Mouse (Mus musculus): ENCODE measurements around the gene Cacna1d. TPM values are rescaled to one million over a fixed set of nuclear protein-coding genes. Genes with fewer than 3 reads are reported as not detected.

The Cacna1d gene
- polyA plus RNA-seq, 1 experiment from 2014 or later: 10.1 TPM

DNA sequence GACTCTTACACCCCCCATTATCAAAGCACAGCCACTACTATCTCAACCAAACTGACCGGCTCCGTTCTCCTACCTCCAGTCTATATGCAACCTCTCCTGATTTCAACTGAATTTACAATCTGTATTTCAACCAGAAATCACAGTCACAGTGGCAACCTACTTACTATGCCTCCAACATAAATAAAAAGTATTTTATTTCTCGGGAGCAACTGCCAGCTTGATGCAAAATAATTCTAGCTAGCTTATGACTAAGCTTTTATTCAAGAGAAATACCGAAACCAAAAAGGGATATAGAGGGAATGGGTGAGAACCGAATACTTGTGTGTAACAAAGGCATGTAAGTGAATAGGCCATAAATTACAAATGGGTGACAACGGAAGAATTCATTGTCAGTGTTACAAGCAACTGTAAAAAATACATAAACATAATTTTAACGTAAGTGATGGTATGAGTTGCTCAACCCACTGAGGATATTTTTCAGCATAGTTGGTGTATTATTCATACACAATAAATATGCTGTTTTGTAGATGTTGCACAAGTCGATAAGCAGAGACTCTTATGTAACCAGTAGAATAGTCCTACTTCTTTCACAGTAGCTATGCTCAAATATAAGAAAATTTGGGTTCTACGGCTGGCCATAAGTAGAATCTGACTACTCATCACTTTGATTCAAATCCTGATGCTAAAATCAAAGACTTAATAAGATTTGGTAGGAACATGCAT lies 172.4 kb downstream of the Cacna1d start:
- 89% methylated on average over 9 of the region's 9 CpGs for WGBS
- no peak for DNase-seq
- H3K27ac ChIP-seq (replicated peaks; ENCODE audit: low read depth, low read length): no peak overlapping the region

DNA sequence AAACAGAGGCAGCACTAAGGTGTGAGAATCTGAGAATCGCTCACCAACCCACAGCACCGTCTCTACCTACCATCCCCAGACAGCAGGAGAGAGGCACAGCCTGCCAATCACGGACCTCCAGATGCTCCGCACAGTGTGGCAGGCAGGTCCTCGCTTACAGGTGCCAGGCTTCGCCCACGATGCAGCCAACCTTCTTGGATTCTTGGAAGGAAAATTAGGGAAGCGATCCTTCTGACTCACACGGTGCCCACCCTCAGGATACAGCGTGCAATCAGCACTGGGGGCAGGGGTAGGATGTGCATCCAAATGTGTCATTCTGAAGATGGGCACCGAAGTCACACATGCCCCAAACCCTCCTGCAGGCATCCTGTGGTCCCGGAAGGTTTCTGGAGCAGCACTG lies 173.0 kb downstream of the Cacna1d start:
- H3K9ac ChIP-seq (replicated peaks; ENCODE audit: low read length): no peak overlapping the region
- no peaks in the 10 kb centered on the region for H3K36me3 ChIP-seq (ENCODE audit: control insufficient read depth, insufficient read depth, low read length)
- no peak for DNase-seq
- H3K4me3 ChIP-seq (replicated peaks; ENCODE audit: low read depth, low read length): no peak overlapping the region
- H3K4me1 ChIP-seq (ENCODE audit: control insufficient read depth, insufficient read depth, low read length): no peaks in the 10 kb centered on the region
- H3K4me2 ChIP-seq (ENCODE audit: low read length): no peak overlapping the region
- no peak for ATAC-seq (ENCODE audit: low FRiP score, low TSS enrichment)
- no peaks in the 10 kb centered on the region for H3K27me3 ChIP-seq (ENCODE audit: control insufficient read depth, insufficient read depth, low read length)
- no peak overlapping the region for H3K27ac ChIP-seq (replicated peaks; ENCODE audit: low read depth, low read length)
- no peaks in the 10 kb centered on the region for H3K9me3 ChIP-seq (ENCODE audit: control insufficient read depth, low read length)
- WGBS: 89% methylated on average over 12 of the region's 12 CpGs

More for the DNA sequence above, 172.4 kb downstream of the Cacna1d start:
- no peaks in the 10 kb centered on the region for H3K4me1 ChIP-seq (ENCODE audit: control insufficient read depth, insufficient read depth, low read length)
- H3K4me2 ChIP-seq (ENCODE audit: low read length): no peak overlapping the region
- no peaks in the 10 kb centered on the region for H3K9me3 ChIP-seq (ENCODE audit: control insufficient read depth, low read length)
- H3K36me3 ChIP-seq (ENCODE audit: control insufficient read depth, insufficient read depth, low read length): no peaks in the 10 kb centered on the region
- H3K4me3 ChIP-seq (replicated peaks; ENCODE audit: low read depth, low read length): no peak overlapping the region
- no peak for ATAC-seq (ENCODE audit: low FRiP score, low TSS enrichment)
- H3K27me3 ChIP-seq (ENCODE audit: control insufficient read depth, insufficient read depth, low read length): no peaks in the 10 kb centered on the region
- no peak overlapping the region for H3K9ac ChIP-seq (replicated peaks; ENCODE audit: low read length)

DNA sequence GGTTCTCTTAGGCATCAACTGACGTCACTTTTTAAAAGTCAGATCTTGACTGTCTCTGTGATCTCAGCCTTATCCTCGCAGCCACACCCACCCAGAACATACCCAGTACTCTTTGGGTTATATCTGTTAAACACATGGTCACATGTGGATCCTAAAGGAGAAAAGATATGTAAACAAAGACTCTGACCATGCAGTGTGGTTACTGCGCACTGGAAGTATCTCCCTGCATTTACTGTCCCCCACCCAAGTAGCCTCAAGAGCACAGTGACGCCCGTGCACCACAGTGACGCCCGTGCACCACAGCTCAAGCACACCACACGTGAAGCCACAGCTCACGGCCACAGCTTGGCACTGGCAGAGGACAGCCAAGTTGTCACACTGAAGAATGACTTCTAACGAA lies 173.6 kb downstream of the Cacna1d start:
- WGBS: 87% methylated on average over 10 of the region's 10 CpGs
- no peak for DNase-seq
- no peak overlapping the region for H3K9ac ChIP-seq (replicated peaks; ENCODE audit: low read length)
- H3K9me3 ChIP-seq (ENCODE audit: control insufficient read depth, low read length): no peaks in the 10 kb centered on the region
- H3K4me1 ChIP-seq (ENCODE audit: control insufficient read depth, insufficient read depth, low read length): no peaks in the 10 kb centered on the region
- no peak for ATAC-seq (ENCODE audit: low FRiP score, low TSS enrichment)
- no peak overlapping the region for H3K4me2 ChIP-seq (ENCODE audit: low read length)
- no peak overlapping the region for H3K4me3 ChIP-seq (replicated peaks; ENCODE audit: low read depth, low read length)
- H3K36me3 ChIP-seq (ENCODE audit: control insufficient read depth, insufficient read depth, low read length): no peaks in the 10 kb centered on the region
- no peak overlapping the region for H3K27ac ChIP-seq (replicated peaks; ENCODE audit: low read depth, low read length)
- no peaks in the 10 kb centered on the region for H3K27me3 ChIP-seq (ENCODE audit: control insufficient read depth, insufficient read depth, low read length)

GRCm38 (mm10) chr14:30311206-30311889 lies 179.9 kb downstream of the Cacna1d start:
- Histone ChIP-seq H3K27ac (replicated peaks; ENCODE audit: low read depth, low read length) (no peak overlapping the region), H3K9me3 (ENCODE audit: control insufficient read depth, low read length) (no peaks in the 10 kb centered on the region), H3K9ac (replicated peaks; ENCODE audit: low read length) (no peak overlapping the region), H3K36me3 (ENCODE audit: control insufficient read depth, insufficient read depth, low read length) (no peaks in the 10 kb centered on the region), H3K4me3 (replicated peaks; ENCODE audit: low read depth, low read length) (no peak overlapping the region), H3K27me3 (ENCODE audit: control insufficient read depth, insufficient read depth, low read length) (no peaks in the 10 kb centered on the region), H3K4me1 (ENCODE audit: control insufficient read depth, insufficient read depth, low read length) (no peaks in the 10 kb centered on the region; the same call in 1 of the 2 replicates), H3K4me2 (ENCODE audit: low read length) (no peak overlapping the region)
- WGBS: 74% methylated on average over 13 of the region's 13 CpGs
- ATAC-seq (ENCODE audit: low FRiP score, low TSS enrichment) (no peak), DNase-seq (no peak)

- ATAC-seq (ENCODE audit: low FRiP score, low TSS enrichment): no peak
- H3K4me3 ChIP-seq (replicated peaks; ENCODE audit: low read depth, low read length): no peak overlapping the region
- H3K27ac ChIP-seq (replicated peaks; ENCODE audit: low read depth, low read length): no peak overlapping the region
- H3K27me3 ChIP-seq (ENCODE audit: control insufficient read depth, insufficient read depth, low read length): no peaks in the 10 kb centered on the region
- H3K4me2 ChIP-seq (ENCODE audit: low read length): no peak overlapping the region
- no peaks in the 10 kb centered on the region for H3K36me3 ChIP-seq (ENCODE audit: control insufficient read depth, insufficient read depth, low read length)
- H3K9ac ChIP-seq (replicated peaks; ENCODE audit: low read length): no peak overlapping the region
- 90% methylated on average over 10 of the region's 10 CpGs for WGBS
- H3K4me1 ChIP-seq (ENCODE audit: control insufficient read depth, insufficient read depth, low read length): no peaks in the 10 kb centered on the region; the same call in 1 of the 2 replicates
- DNase-seq: no peak
- H3K9me3 ChIP-seq (ENCODE audit: control insufficient read depth, low read length): no peaks in the 10 kb centered on the region
Observed at GRCm38 (mm10) chr14:30310236-30310635, 181.0 kb downstream of the Cacna1d start.

GRCm38 (mm10) chr14:30306221-30306620 lies 185.0 kb downstream of the Cacna1d start:
- DNase-seq: peak; percentile 29
- no peak overlapping the region for H3K9ac ChIP-seq (replicated peaks; ENCODE audit: low read length)
- 23% methylated on average over 6 of the region's 6 CpGs for WGBS

DNA sequence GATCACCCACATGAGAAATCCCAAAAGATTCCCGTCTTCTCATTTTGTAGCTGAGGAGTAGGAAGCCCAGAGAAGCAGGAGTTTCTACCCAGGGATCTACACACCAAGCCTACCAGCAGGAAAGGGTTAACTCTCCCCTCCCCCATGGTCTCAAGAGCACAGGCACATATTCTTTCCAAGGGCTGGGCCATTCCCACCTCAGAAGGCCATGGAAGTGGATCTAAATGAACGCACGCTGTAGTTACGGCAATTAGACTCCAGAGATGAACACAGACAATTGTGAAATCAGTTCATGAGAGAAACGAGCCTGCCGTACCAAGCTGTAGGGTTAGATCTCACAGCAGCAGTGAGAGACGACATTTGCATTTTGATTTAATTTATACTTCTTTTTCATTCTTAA lies 191.3 kb downstream of the Cacna1d start:
- Histone ChIP-seq H3K36me3 (ENCODE audit: control insufficient read depth, insufficient read depth, low read length) (no peaks in the 10 kb centered on the region), H3K4me2 (ENCODE audit: low read length) (no peak overlapping the region), H3K9ac (replicated peaks; ENCODE audit: low read length) (no peak overlapping the region), H3K4me1 (ENCODE audit: control insufficient read depth, insufficient read depth, low read length) (no peaks in the 10 kb centered on the region), H3K27me3 (ENCODE audit: control insufficient read depth, insufficient read depth, low read length) (no peaks in the 10 kb centered on the region), H3K4me3 (replicated peaks; ENCODE audit: low read depth, low read length) (no peak overlapping the region), H3K27ac (replicated peaks; ENCODE audit: low read depth, low read length) (no peak overlapping the region), H3K9me3 (ENCODE audit: control insufficient read depth, low read length) (no peaks in the 10 kb centered on the region)
- WGBS: 74% methylated on average over 7 of the region's 7 CpGs
- no peak for ATAC-seq (ENCODE audit: low FRiP score, low TSS enrichment)
- DNase-seq: no peak

More at GRCm38 (mm10) chr14:30306221-30306620, 185.0 kb downstream of the Cacna1d start:
- Histone ChIP-seq H3K4me2 (ENCODE audit: low read length) (no peak overlapping the region), H3K27me3 (ENCODE audit: control insufficient read depth, insufficient read depth, low read length) (no peaks in the 10 kb centered on the region), H3K27ac (replicated peaks; ENCODE audit: low read depth, low read length) (0 out of 2 replicates have a peak overlapping the region, but pooled peaks have one; percentile 20), H3K9me3 (ENCODE audit: control insufficient read depth, low read length) (no peaks in the 10 kb centered on the region), H3K4me3 (replicated peaks; ENCODE audit: low read depth, low read length) (no peak overlapping the region), H3K36me3 (ENCODE audit: control insufficient read depth, insufficient read depth, low read length) (no peaks in the 10 kb centered on the region), H3K4me1 (ENCODE audit: control insufficient read depth, insufficient read depth, low read length) (no peaks in the 10 kb centered on the region; the same call in 1 of the 2 replicates)
- no peak for ATAC-seq (ENCODE audit: low FRiP score, low TSS enrichment)

DNA sequence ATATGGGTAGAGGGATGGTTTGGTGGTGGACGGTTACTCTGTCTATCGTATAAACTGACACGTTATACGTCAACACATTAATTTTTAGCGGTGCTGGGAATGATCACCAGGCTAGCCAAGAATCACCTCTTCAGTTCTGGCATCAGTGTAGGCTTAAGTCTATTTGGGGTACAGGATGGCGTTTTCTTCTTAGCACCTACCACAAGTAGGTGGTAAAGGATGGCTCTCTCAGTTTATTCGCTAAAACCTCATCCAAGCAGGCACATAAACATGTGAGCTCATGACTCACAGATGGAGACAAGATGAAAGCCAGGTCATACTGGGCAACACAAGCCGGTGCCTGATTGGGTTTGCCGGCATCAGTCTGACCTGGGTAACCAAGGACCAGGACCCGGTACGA lies 193.8 kb downstream of the Cacna1d start:
- H3K27me3 ChIP-seq (ENCODE audit: control insufficient read depth, insufficient read depth, low read length): no peaks in the 10 kb centered on the region
- 96% methylated on average over 11 of the region's 11 CpGs for WGBS
- DNase-seq (no peak), ATAC-seq (ENCODE audit: low FRiP score, low TSS enrichment) (no peak)
- no peak overlapping the region for H3K4me2 ChIP-seq (ENCODE audit: low read length)
- no peaks in the 10 kb centered on the region for H3K36me3 ChIP-seq (ENCODE audit: control insufficient read depth, insufficient read depth, low read length)
- no peaks in the 10 kb centered on the region for H3K9me3 ChIP-seq (ENCODE audit: control insufficient read depth, low read length)
- H3K4me1 ChIP-seq (ENCODE audit: control insufficient read depth, insufficient read depth, low read length): no peaks in the 10 kb centered on the region
- H3K27ac ChIP-seq (replicated peaks; ENCODE audit: low read depth, low read length): no peak overlapping the region
- no peak overlapping the region for H3K4me3 ChIP-seq (replicated peaks; ENCODE audit: low read depth, low read length)
- no peak overlapping the region for H3K9ac ChIP-seq (replicated peaks; ENCODE audit: low read length)

- 23% methylated on average over 1 of the region's 1 CpGs for WGBS
- Histone ChIP-seq H3K4me3 (replicated peaks; ENCODE audit: low read depth, low read length) (no peak overlapping the region), H3K27ac (replicated peaks; ENCODE audit: low read depth, low read length) (no peak overlapping the region), H3K36me3 (ENCODE audit: control insufficient read depth, insufficient read depth, low read length) (no peaks in the 10 kb centered on the region), H3K9me3 (ENCODE audit: control insufficient read depth, low read length) (no peaks in the 10 kb centered on the region), H3K27me3 (ENCODE audit: control insufficient read depth, insufficient read depth, low read length) (no peaks in the 10 kb centered on the region), H3K4me2 (ENCODE audit: low read length) (no peak overlapping the region), H3K9ac (replicated peaks; ENCODE audit: low read length) (no peak overlapping the region), H3K4me1 (ENCODE audit: control insufficient read depth, insufficient read depth, low read length) (no peaks in the 10 kb centered on the region)
- ATAC-seq (ENCODE audit: low FRiP score, low TSS enrichment): no peak
- no peak for DNase-seq
Observed at GRCm38 (mm10) chr14:30292135-30292463, 199.2 kb downstream of the Cacna1d start.

Measured in midbrain, embryonic 14.5 days (tissue).